In genomic region chr13:80932816-80933402, GRCm38 (mm10) we compare ENCODE assay signal across 16 mouse cellular contexts. TPM values are rescaled to one million over a fixed set of nuclear protein-coding genes. Genes with fewer than 3 reads are reported as not detected.
DNase-seq lines count a peak whose midpoint lies in the region; ATAC-seq lines count a peak whose summit lies in the region.
"Had no signal": no experiment of that assay in that cellular context is flagged by ENCODE, and none has a peak within 500 bp of the region (broad histone marks: within the 10 kb centered on the region; RNA-seq: fewer than 3 reads in every experiment).

No protein-coding gene starts in this region.

- peaks cover 15% of the 10 kb centered on the region for H3K4me1 ChIP-seq in liver, embryonic 12.5 days
- no peaks in the 10 kb centered on the region for H3K4me1 ChIP-seq in liver, embryonic 11.5 days (replicated peaks; ENCODE audit: control insufficient read depth, insufficient read depth, low read length)
- H3K4me1 ChIP-seq: midbrain, embryonic 13.5 days had no signal

- no peak overlapping the region for H3K4me3 ChIP-seq in liver, embryonic 12.5 days
- H3K4me3 ChIP-seq in liver, embryonic 11.5 days (ENCODE audit: low read depth, low read length), result no peak overlapping the region
- no peak overlapping the region for H3K4me3 ChIP-seq in macrophage (ENCODE audit: inconsistent target)
- H3K4me3 ChIP-seq: embryonic facial prominence, embryonic 13.5 days; midbrain, embryonic 13.5 days had no signal

- H3K4me2 ChIP-seq in liver, embryonic 12.5 days, result no peak overlapping the region
- no peak overlapping the region for H3K4me2 ChIP-seq in liver, embryonic 11.5 days
- H3K4me2 ChIP-seq: embryonic facial prominence, embryonic 13.5 days; midbrain, embryonic 13.5 days had no signal

- no peak overlapping the region for H3K9ac ChIP-seq in liver, embryonic 12.5 days
- H3K9ac ChIP-seq in liver, embryonic 11.5 days (ENCODE audit: low read depth, low read length), result no peak overlapping the region
- H3K9ac ChIP-seq: embryonic facial prominence, embryonic 13.5 days; midbrain, embryonic 13.5 days had no signal

- DNase-seq in liver, embryonic 11.5 days (ENCODE audit: low spot score), result no peak
- peak; percentile 12 for DNase-seq in CD4-positive, CD25-positive, alpha-beta regulatory T cell, adult 2 months (ENCODE audit: low read depth, low spot score)
- DNase-seq in R1 (ENCODE audit: low read depth, low spot score), result peak; percentile 75
- no peak for DNase-seq in left cerebral cortex, adult 8-10 months (ENCODE audit: low spot score in 2 of 2)
- no peak for DNase-seq in layer of hippocampus, postnatal 10 days (ENCODE audit: low spot score in 2 of 2)
- no peak for DNase-seq in cerebellum, adult 11 months
- DNase-seq: cerebellum, postnatal 14 days; gastrocnemius, postnatal 10 days; kidney, postnatal 14 days; thymus, adult 18-20 months had no signal

- 0 out of 2 replicates have a peak overlapping the region, but pooled peaks have one; percentile 4 for H3K27ac ChIP-seq in liver, embryonic 12.5 days
- no peak overlapping the region for H3K27ac ChIP-seq in liver, embryonic 11.5 days (ENCODE audit: low read depth, low read length)
- peak overlapping the region; percentile 70 for H3K27ac ChIP-seq in macrophage
- H3K27ac ChIP-seq: embryonic facial prominence, embryonic 13.5 days; midbrain, embryonic 13.5 days had no signal

- no peaks in the 10 kb centered on the region for H3K79me2 ChIP-seq in macrophage (ENCODE audit: inconsistent target)

- 67% methylated on average over 5 of the region's 5 CpGs for WGBS in liver, embryonic 12.5 days (ENCODE audit: insufficient replicate concordance)
- WGBS in liver, embryonic 11.5 days, result 68% methylated on average over 5 of the region's 5 CpGs
- WGBS in macrophage (ENCODE audit: missing documents), result 81% methylated on average over 5 of the region's 5 CpGs

- peak; percentile 18; the same call in 1 of the 2 replicates for ATAC-seq in liver, embryonic 12.5 days
- ATAC-seq in liver, embryonic 11.5 days (replicated peaks; ENCODE audit: low FRiP score), result no peak
- ATAC-seq: forebrain, embryonic 14.5 days; hindbrain, embryonic 16.5 days; midbrain, embryonic 13.5 days had no signal

- H3K27me3 ChIP-seq in liver, embryonic 12.5 days (replicated peaks), result no peaks in the 10 kb centered on the region
- H3K27me3 ChIP-seq in liver, embryonic 11.5 days (replicated peaks; ENCODE audit: control insufficient read depth, insufficient read depth, low read length), result no peaks in the 10 kb centered on the region
- H3K27me3 ChIP-seq: embryonic facial prominence, embryonic 13.5 days; midbrain, embryonic 13.5 days had no signal

- no peaks in the 10 kb centered on the region for H3K9me3 ChIP-seq in liver, embryonic 12.5 days (replicated peaks)
- H3K9me3 ChIP-seq in liver, embryonic 11.5 days (ENCODE audit: control insufficient read depth, low read length), result no peaks in the 10 kb centered on the region
- H3K9me3 ChIP-seq: embryonic facial prominence, embryonic 13.5 days; midbrain, embryonic 13.5 days had no signal

- H3K36me3 ChIP-seq in liver, embryonic 12.5 days, result no peaks in the 10 kb centered on the region
- H3K36me3 ChIP-seq in liver, embryonic 11.5 days (ENCODE audit: control insufficient read depth, insufficient read depth, low read length), result no peaks in the 10 kb centered on the region
- no peaks in the 10 kb centered on the region for H3K36me3 ChIP-seq in macrophage (ENCODE audit: inconsistent target)
- H3K36me3 ChIP-seq: embryonic facial prominence, embryonic 13.5 days; midbrain, embryonic 13.5 days had no signal

RNA-seq across cellular contexts. Expression of gene Arrdc3, which starts 49.7 kb away (rescaled TPM):
- 18.8 and 21.5 TPM in 2 replicates for polyA plus RNA-seq in liver, embryonic 12.5 days (2016; fragmentation: Nextera tagmentation; extraction: Ambion mirVana)
- polyA plus RNA-seq in liver, embryonic 11.5 days (2014; fragmentation: Nextera tagmentation; extraction: Ambion mirVana), result 25.9 and 30.8 TPM in 2 replicates
- 100 to 1,000 TPM in 12 of 26 experiments, 10 to 100 TPM in 11, 1 to 10 TPM in 3; 8.0 to 378 (median 60.0) TPM for total RNA-seq in macrophage (2018; cell fraction: chromatin; rRNA removed)
- total RNA-seq in macrophage (2018; cell fraction: cytosol; rRNA removed), result 100 to 1,000 TPM in 11 of 26 experiments, 10 to 100 TPM in 13, 1 to 10 TPM in 2; 7.1 to 154 (median 91.5) TPM
- total RNA-seq in macrophage (2018; cell fraction: nucleus; rRNA removed), result 100 to 1,000 TPM in 9 of 26 experiments, 10 to 100 TPM in 15, 1 to 10 TPM in 2; 4.7 to 381 (median 49.8) TPM
- 43.8 to 78.6 TPM (median 54.2 TPM) in 3 replicates for polyA plus RNA-seq in macrophage (2018)
- 10 to 100 TPM; 42.5 to 55.6 (median 46.6) TPM for total RNA-seq in left cerebral cortex, adult 8-10 months (2022)
- total RNA-seq in layer of hippocampus, postnatal 10 days (2021), result 10 to 100 TPM; 28.6 to 32.0 TPM

Comparison
In these comparisons a context has a peak if more than half of its experiments do, and no peak if none do; other contexts are left out.
1. DNase-seq: peak in CD4-positive, CD25-positive, alpha-beta regulatory T cell, adult 2 months (single experiment) and R1 (single experiment); none in liver, embryonic 11.5 days (single experiment), left cerebral cortex, adult 8-10 months (0 of 2), layer of hippocampus, postnatal 10 days (0 of 2) and cerebellum, adult 11 months (single experiment).